Mouse (Mus musculus): ENCODE data around the gene Myo1b. TPM values are rescaled to one million over a fixed set of nuclear protein-coding genes. Genes with fewer than 3 reads are reported as not detected.

Myo1b gene
- total and polyA plus RNA-seq, 3 experiments: not detected

- Histone ChIP-seq H3K79me2 (ENCODE audit: control insufficient read depth, insufficient read depth, low read length, poor library complexity) (no peaks in the 10 kb centered on the region), H3K27ac (ENCODE audit: control insufficient read depth, low read depth, low read length) (no peak overlapping the region), H3K9me3 (replicated peaks; ENCODE audit: insufficient read depth, low read length) (no peaks in the 10 kb centered on the region), H3K9ac (ENCODE audit: control insufficient read depth, low read depth, low read length, poor library complexity, severe bottlenecking) (no peak overlapping the region), H3K4me3 (ENCODE audit: control insufficient read depth in 1 of 2, insufficient read depth in 1 of 2, low read depth in 2 of 2, low read length in 2 of 2) (no peak overlapping the region), H3K36me3 (ENCODE audit: control insufficient read depth in 1 of 2, insufficient read depth in 2 of 2, low read length in 2 of 2) (no peaks in the 10 kb centered on the region), H3K4me1 (ENCODE audit: control insufficient read depth in 1 of 2, insufficient read depth in 2 of 2, low read length in 2 of 2) (no peaks in the 10 kb centered on the region), H3K27me3 (ENCODE audit: control insufficient read depth in 1 of 2, insufficient read depth in 2 of 2, low read length in 2 of 2) (no peaks in the 10 kb centered on the region)
- TF ChIP-seq MEF2A (IDR thresholded peaks at IDR 0.05; ENCODE audit: extremely low read depth, insufficient replicate concordance, low read depth, low read length, poor library complexity, severe bottlenecking): no peak
- TF ChIP-seq MXI1 (IDR thresholded peaks at IDR 0.05; ENCODE audit: low read depth, low read length): no peak
- no peak for TF ChIP-seq USF1 (IDR thresholded peaks at IDR 0.05; ENCODE audit: low read depth, low read length)
- no peak for DNase-seq (ENCODE audit: low read depth, low spot score)
These were observed 168.4 kb downstream of the Myo1b start for GRCm38 (mm10) chr1:51747494-51747893.

- no peaks in the 10 kb centered on the region for H3K9me3 ChIP-seq (replicated peaks; ENCODE audit: insufficient read depth, low read length)
- H3K36me3 ChIP-seq (ENCODE audit: control insufficient read depth in 1 of 2, insufficient read depth in 2 of 2, low read length in 2 of 2): no peaks in the 10 kb centered on the region
- no peak overlapping the region for H3K27ac ChIP-seq (ENCODE audit: control insufficient read depth, low read depth, low read length)
- no peak for DNase-seq (ENCODE audit: low read depth, low spot score)
- no peaks in the 10 kb centered on the region for H3K79me2 ChIP-seq (ENCODE audit: control insufficient read depth, insufficient read depth, low read length, poor library complexity)
- H3K4me3 ChIP-seq (ENCODE audit: control insufficient read depth in 1 of 2, insufficient read depth in 1 of 2, low read depth in 2 of 2, low read length in 2 of 2): no peak overlapping the region
- TF ChIP-seq JUND (IDR thresholded peaks at IDR 0.05; ENCODE audit: low read depth, low read length) (no peak), GABPA (IDR thresholded peaks at IDR 0.05; ENCODE audit: low read depth, low read length) (no peak), MEF2A (IDR thresholded peaks at IDR 0.05; ENCODE audit: extremely low read depth, insufficient replicate concordance, low read depth, low read length, poor library complexity, severe bottlenecking) (no peak)
- H3K27me3 ChIP-seq (ENCODE audit: control insufficient read depth in 1 of 2, insufficient read depth in 2 of 2, low read length in 2 of 2): no peaks in the 10 kb centered on the region
- H3K9ac ChIP-seq (ENCODE audit: control insufficient read depth, low read depth, low read length, poor library complexity, severe bottlenecking): no peak overlapping the region
- no peaks in the 10 kb centered on the region for H3K4me1 ChIP-seq (ENCODE audit: control insufficient read depth in 1 of 2, insufficient read depth in 2 of 2, low read length in 2 of 2)
These were observed 169.1 kb downstream of the Myo1b start for GRCm38 (mm10) chr1:51746711-51747240.

- no peak for TF ChIP-seq EP300 (IDR thresholded peaks at IDR 0.05; ENCODE audit: low read depth in 1 of 2, low read length in 2 of 2)
- no peak for TF ChIP-seq ZMIZ1 (IDR thresholded peaks at IDR 0.05; ENCODE audit: low read depth, low read length)
- TF ChIP-seq MAZ (IDR thresholded peaks at IDR 0.05; ENCODE audit: low read depth, low read length): no peak
- TF ChIP-seq CHD2 (IDR thresholded peaks at IDR 0.05; ENCODE audit: low read length): no peak
- TF ChIP-seq ZNF384 (IDR thresholded peaks at IDR 0.05; ENCODE audit: low read depth, low read length): no peak
- no peak for TF ChIP-seq MAX (IDR thresholded peaks at IDR 0.05; ENCODE audit: low read length)
- no peak for TF ChIP-seq USF2 (IDR thresholded peaks at IDR 0.05; ENCODE audit: borderline replicate concordance in 1 of 2, insufficient read depth in 1 of 2, low read depth in 1 of 2, low read length in 2 of 2)
- TF ChIP-seq UBTF (IDR thresholded peaks at IDR 0.05; ENCODE audit: borderline replicate concordance, insufficient read depth, low read depth, low read length): no peak
- TF ChIP-seq NELFE (IDR thresholded peaks at IDR 0.05; ENCODE audit: low read depth, low read length): no peak
These were observed 172.0 kb downstream of the Myo1b start for GRCm38 (mm10) chr1:51743756-51744425.

More at GRCm38 (mm10) chr1:51743756-51744425, 172.0 kb downstream of the Myo1b start:
- Histone ChIP-seq H3K27me3 (ENCODE audit: control insufficient read depth in 1 of 2, insufficient read depth in 2 of 2, low read length in 2 of 2) (no peaks in the 10 kb centered on the region), H3K27ac (ENCODE audit: control insufficient read depth, low read depth, low read length) (no peak overlapping the region), H3K79me2 (ENCODE audit: control insufficient read depth, insufficient read depth, low read length, poor library complexity) (no peaks in the 10 kb centered on the region), H3K9ac (ENCODE audit: control insufficient read depth, low read depth, low read length, poor library complexity, severe bottlenecking) (no peak overlapping the region), H3K36me3 (ENCODE audit: control insufficient read depth in 1 of 2, insufficient read depth in 2 of 2, low read length in 2 of 2) (no peaks in the 10 kb centered on the region), H3K4me1 (ENCODE audit: control insufficient read depth in 1 of 2, insufficient read depth in 2 of 2, low read length in 2 of 2) (no peaks in the 10 kb centered on the region), H3K9me3 (replicated peaks; ENCODE audit: insufficient read depth, low read length) (no peaks in the 10 kb centered on the region), H3K4me3 (ENCODE audit: control insufficient read depth in 1 of 2, insufficient read depth in 1 of 2, low read depth in 2 of 2, low read length in 2 of 2) (no peak overlapping the region)
- no peak for DNase-seq (ENCODE audit: low read depth, low spot score)

Data from MEL (cell line).